Mouse (Mus musculus) lung, postnatal 10 days (tissue): ENCODE results near the gene Plgrkt.
"Not testable (repeated sequence)": the region's sequence is repeated elsewhere in the genome, so short reads cannot be mapped to it uniquely, and the experiment has no call there.

Experiments used
- DNase-seq: peaks from one replicate; pipeline ENCODE4 v3.0.0; 2021

The Plgrkt gene

DNA sequence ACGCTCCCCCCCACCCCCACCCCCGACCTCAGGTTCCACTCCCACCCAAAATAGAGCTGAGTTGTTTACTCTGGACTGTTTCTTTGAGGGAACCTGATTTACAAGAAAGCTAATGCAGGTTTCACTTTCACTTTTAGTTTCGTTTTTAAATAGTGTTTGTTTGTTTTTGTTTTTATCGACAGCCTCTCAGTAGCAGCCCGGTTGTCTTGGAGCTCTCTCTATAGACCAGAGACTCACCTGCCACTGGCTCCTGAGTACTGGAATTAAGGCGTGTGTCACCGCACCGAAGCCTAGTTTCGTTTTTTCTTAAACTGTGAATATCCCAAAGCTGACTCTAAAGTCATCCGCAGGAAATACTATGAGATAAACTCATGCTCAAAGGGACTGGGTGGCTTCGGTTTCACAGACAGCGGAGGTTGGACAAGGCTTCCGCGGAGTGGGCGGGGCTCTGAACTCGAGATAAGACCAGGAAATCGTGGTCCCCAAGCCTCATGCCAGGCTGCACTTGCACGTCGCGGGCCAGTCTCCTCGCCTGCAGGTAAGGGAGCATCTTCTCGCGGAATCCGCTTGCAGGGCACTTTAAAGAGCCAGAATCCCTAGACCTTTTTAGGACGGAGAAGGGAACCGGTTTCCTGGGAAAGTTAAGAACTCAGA lies at the start of gene Plgrkt, which contains the start of gene Cd274:
Gene Plgrkt, minus strand, starts transcription at position 422 of the 654 bp plus-strand sequence.
Gene Cd274, plus strand, starts transcription at position 487 of the 654 bp plus-strand sequence.
- DNase-seq, result peak; percentile 90

DNA sequence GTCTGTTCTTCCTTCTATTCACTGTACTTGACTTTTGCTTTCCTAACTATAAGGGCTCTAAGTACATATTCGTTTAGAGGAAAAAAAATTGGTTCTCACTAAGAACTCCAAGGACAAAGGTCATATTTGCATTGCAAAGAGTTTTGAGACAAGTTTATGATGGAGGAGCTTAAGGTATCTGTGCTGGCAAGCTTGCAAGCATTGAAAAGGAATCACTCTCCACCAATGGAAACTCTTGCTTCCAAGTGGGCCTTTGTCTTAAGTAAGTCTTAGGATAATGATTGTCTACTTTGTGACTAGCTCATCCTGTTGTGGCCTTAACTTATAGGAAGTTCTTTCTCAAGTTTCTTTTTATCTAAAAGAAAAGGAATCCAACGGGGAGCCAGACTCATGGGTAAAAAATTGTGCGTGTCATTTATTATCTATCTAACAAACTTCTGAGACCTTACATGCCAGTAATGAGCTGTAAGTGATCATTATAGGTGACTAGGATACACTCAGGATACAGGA lies 49.3 kb upstream of the Plgrkt start:
- no peak for DNase-seq

DNA sequence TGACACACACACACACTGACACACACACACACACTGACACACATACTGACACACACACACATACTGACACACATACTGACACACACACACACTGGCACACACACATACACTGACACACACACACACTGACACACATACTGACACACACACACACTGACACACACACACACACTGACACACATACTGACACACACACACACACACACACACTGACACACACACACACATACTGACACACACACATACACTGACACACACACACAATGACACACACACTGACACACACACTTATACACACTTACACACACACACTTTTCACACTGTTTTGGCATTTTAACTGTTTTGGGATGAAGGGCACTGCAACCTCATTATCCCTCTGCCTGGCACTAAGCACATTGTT lies 47.7 kb upstream of the Plgrkt start:
- DNase-seq, result not testable (repeated sequence)

DNA sequence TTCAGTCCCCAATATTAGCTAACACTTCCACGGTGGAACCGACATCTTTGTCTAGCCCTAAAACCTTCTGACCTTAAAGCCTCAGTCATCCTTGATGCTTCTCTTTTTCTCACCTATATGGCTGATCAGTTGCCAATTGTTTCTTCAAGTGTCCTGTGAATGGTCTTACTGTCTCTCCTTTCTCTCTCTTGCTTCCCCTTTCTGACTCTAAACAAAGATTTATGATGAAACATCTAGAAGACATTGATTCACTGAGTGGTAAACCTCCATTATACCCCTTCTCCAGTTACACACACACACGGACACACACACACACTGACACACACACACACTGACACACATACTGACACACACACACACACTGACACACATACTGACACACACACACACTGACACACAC lies 47.3 kb upstream of the Plgrkt start:
- DNase-seq, result no peak

DNA sequence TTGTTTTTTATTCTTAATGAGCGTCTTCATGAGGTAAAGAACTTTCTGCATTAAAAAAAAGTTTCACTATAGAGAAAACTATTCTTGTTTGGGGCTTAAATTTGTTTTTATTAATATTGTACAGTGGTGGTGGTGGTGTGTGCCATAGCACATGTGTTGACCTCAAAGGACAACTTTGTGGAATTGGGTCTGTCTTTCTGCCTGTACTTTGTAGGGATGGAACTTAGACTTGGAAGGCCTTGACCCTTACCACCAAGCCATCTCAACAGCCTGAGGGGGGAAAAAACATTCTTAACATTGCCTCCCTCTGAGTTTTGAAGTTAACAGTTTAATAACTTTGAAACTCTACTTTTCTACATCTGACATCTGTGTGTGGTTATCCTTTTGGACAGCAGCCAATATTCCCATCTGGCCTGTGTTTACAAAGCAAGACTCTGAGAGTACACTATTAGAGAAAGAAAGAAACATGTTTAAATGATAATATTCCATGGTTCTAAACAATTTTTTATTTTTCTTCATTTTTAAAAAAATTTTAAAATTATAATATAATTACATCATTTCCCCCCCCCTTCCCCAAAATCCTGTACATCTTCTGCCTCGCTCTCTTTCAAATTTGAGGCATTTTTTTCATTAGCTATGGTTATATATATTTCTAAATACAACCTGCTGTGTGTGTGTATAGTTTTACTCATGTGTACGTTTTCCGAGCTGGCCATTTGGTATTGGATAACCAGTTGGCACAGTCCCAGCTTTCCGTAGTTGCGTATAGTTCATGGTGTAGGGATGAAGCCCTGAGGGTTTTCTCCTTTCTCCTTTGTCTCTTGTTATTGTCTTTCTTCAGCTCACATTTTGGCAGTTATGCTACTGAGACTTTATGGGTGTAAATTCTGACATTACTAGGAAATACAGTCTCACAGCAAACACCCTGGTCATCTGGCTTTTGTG lies 45.6 kb upstream of the Plgrkt start:
- peak; percentile 68 for DNase-seq

DNA sequence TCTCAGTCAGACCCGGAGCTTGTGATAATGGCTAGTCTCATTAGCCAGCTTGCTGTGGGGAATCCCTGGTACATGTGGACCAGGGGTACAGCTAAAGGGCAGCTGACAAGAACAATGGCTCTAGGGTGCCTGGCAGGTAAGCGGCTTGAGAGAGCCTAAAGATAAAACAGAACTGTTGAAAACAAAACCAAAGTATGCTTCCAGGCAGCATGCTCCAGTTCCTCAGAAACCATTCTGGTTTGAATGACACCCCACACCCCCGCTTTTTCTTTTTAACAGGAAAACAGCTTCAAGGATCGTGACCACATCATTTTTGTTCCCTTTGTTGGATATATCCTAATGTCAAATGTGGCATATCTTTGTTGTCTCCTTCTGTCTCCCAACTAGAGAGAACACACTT lies 43.4 kb upstream of the Plgrkt start, which contains the start of gene Pdcd1lg2:
Gene Pdcd1lg2, plus strand, starts transcription at position 301 of the 400 bp plus-strand sequence.
- DNase-seq, result no peak

DNA sequence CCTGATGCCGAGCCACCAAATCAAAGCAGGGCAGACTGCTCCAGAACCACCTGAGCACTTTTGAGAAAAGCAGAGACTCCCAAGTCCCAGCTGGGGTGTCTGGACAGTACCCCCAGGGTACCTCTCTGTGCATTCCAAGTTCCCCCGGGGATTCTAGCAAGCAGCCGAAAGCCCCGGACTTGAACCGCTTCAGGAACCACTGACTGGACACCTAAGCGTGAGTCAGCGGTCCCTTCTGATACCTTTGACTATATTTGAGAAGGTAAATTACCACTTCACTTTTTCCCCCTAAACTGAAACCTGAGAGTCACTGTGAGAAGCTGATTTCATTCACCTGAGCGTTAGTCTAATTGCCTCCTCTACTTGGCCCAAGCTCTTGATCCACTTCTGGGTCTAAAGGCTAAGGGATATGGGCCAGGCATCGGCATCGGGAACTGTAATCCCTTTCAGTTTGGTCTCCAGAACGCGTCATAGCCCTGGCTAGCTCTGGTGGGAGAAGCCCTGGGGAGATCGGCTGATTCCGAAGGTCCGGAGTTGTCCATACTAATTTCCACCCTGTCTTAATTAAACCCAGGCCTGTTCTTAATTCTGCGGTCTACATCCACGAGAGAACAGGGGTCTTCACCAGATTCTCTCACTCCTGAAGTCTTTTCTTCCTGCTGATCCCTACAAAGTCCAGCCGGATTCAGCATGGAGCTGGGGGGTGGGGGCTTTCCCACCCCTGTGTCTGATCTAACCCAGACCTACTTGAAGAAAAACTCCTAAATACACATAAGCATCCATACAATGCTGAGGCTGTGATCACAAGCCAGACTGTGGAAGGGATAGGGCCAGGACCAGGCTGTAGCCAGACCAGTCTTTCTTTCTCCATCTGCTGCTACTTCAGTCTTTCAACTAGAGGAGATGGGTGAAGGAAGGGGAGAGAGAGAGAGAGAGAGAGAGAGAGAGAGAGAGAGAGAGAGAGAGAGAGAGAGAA lies 39.1 kb upstream of the Plgrkt start:
- DNase-seq, result no peak

DNA sequence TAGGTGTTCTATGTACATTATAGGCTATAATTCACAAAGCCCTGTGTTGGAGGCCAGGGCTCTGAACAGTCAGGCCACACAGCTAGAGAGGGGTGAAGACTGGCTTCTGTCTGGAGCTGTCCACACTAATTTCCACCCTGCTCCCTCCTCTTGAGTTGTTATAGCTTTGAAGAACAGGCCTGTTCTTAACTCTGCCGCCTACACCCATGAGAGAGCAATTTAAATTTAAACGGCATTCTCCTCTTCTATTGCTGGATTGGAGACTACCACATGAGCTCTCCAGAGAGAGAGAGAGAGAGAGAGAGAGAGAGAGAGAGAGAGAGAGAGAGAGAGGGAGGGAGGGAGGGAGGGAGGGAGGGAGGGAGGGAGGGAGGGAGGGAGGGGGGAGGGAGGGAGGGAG lies 38.2 kb upstream of the Plgrkt start:
- no peak for DNase-seq

DNA sequence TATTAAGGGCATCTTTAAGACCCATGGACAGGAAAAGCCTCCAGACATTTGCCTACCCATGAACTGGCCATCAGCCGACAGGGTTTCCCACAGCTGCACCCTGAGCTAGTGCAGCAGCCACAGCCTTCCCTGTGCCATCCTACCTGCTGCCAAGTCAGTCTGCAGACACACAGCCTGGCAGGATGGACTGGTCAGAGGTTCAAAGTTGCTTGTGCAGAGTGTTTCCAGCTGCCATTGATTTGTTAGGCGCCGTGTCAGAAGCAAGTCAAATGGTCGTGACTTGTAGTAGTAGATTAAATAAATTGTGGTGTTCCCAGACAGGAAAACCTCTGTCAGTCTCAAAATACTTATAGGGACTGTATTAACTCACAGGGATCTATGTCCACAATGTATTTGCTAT lies 36.1 kb upstream of the Plgrkt start:
- DNase-seq, result no peak

DNA sequence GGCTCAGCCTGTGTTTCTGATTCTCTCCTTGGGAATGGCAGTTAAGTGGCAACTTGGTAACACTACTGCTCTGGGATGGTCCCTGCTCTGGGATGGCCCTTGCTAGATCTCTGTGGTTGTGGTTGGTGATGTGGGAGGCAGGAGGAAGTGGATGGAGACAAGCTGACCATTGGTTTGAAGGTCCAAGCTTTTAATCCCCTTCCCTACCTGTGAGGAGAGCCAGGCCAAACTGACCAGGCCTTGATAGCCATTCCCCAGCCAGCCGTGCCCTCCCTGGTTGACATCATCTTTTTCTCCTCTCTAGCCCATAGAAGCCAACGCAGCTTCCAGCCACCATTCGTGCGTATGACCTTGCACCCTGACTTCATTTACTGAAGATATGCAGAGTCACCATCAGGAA lies 35.4 kb upstream of the Plgrkt start:
- DNase-seq, result no peak

DNA sequence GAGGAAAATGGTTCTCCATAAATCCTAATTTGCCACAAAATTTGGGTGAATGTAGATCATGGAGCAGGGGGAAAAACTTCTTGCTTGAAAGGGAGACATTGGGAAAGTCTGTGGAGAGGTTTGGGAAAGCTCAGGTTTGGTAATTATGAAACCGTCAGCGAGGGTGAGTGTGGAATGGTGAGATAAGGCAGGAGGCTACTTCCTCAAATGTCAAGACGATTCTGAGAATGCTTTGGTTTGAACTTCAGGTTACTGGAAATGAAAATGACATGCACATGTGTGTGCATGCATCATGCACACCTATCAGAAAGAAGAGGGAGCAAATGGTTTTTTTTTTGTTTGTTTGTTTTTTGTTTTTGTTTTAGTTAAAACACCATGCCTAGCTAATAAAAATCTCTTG lies 33.3 kb upstream of the Plgrkt start:
- no peak for DNase-seq

DNA sequence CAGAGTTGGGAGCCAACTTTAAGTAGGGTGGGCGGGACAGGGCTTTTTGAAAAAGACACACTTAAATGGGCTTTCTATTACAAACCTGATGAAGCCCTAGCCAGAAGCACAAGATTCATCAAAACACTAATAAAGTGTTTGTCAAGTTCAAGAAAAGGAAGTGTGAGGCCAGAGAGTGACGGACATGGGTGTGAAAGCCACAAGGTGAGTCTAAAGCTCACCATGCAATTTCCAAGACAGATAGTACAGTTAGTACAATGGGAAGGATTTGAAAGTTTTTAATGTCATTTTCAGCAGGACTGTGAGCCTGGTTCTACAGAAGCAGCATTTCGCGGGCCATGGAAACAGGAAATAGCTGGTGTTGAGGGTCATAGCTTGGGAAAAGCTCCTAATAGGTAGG lies 32.6 kb upstream of the Plgrkt start:
- DNase-seq, result no peak

DNA sequence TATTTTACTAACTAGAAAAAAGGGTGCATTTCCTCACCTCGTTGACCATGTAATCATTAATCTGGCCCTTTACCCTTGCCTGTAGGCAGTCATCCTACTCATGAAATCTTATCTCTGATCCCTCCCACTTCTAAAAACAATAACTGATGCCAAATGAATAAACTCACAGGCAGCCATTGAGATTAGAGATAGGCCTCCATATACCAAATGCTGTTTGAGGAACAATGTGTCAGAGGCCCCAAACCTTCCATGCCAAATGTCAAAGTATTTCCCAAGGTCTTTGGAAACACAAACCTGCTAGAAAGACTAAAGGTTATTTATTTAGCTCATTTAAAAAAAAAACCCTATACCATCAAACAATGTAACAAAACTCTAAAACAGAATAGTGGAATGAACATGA lies 29.2 kb upstream of the Plgrkt start:
- no peak for DNase-seq

DNA sequence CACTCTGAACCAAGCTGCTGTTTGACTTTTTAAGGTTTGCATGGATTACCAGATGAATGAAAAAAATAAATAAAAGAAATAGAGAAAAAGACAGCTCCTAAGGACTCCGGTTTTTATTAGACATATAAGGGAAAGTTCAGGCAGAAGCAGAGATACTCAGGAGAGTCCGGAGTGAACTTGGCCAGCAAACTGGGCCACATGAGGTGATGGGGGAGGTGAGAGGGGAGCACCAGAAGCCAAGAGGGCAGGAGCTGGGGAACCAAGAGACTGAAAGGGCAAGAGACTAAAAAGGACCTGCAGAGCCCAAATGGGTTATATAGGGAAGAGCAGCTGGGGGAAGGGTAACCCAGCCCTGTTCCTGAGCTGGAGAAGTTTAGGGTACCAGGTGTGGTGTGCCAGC lies 27.5 kb upstream of the Plgrkt start:
- DNase-seq, result no peak

DNA sequence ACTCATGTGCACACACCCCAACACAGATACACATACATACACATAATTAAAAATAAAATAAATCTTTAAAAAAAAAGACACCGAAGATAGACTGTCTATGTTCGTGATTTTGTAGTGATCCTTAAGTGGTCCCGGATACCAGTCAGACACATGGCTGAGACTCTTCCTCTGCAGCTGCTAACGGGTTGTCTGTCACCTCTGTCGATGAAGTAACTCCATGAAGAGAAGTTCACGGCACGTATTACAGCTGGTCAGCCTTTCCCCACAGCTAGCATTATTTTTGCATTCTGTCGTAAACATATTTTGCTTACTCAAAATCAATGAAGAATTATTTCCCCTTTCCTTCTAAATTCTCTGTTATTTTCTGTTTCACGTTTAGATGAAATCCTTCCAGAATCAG lies 26.1 kb upstream of the Plgrkt start:
- DNase-seq, result no peak

DNA sequence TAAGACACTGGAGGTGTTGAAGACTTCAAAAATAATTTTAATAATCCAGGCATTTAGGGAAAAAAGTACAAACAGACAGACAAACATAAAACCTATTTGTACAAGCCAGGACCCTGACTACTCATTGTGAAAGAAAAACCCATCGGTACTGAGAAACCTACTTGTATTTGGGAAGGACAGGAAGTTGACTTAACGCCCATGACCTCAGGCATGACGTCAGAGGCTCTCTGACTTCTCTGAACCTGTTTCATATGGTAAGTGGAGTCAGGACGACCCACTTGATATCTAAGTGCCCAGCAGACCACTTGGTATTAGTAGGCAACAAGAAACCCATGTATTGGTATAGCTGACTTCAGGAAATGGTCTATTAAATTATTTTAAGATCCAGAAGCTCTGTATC lies 24.1 kb upstream of the Plgrkt start:
- DNase-seq, result no peak

DNA sequence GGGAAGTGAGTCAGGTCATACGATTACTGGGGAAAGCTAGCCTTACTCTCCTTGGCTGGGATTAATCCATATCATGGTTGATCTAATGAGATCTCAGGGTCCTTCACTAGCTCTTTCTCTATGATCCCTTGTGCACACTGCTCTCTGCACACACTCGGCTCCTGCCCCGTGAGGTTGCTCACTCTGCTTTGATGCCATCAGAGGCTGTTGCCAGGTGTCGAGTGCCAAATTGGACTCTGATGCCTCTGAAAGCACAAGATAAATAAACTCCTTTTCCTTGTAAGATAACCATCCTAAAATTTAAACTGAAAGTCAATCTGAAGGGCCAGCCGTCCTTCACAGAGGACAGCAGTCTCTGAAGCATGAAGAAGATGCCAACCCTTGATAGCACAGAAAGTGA lies 23.3 kb upstream of the Plgrkt start:
- no peak for DNase-seq

DNA sequence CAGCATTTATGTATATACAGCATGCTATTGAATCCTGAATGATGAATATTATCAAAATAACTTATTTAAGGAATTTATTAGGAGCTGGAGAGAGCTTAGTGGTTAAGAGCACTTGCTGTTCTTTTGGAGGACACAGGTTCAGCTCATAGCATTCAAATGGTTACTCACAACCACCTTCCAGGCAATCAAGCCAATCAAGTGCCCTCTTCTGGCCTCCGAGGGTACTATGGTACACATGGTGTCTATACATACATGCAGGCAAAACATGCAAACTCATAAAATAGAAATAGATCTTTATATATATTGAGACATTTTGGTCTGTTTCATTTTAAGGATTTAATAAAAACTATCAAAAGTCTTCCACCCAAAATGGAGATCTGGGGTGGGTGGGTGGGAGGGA lies 21.6 kb upstream of the Plgrkt start:
- DNase-seq, result no peak

DNA sequence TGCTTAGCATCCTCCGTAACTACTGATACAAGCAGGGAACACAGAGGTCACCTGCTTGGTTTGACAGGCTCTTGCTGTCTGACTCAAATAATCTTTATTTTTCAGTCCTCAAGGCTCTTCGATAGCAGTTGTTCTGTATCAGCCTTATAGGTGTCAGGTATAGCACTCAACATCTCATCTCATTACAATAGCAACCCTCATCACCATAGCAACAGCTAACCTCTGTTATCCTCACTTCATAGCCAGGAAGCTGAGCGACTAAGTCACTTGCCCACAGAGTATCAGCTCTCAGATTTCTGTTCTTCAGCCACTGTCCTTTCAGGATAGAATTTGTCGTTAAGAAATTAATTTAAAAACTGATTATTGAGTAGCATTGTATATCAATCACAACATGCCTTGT lies 18.6 kb upstream of the Plgrkt start:
- no peak for DNase-seq

DNA sequence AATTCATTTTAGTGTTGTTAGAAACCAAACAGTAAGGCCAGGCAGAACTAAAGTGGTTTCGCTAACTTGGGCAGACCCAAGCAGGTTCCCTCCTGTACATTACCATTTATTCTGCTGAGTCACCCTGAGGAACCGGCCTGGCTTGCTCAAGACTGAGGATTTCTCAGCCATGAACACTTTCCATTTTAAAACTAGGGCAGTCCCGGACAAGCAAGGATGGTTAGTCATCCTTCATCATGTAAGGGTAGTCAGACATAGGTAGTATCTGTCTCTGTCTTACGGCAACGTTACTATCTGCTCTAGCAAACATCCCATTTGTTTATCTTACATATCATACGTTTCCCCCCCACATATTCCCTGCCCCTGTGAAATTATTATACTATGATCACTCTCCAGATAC lies 17.8 kb upstream of the Plgrkt start:
- DNase-seq, result no peak

DNA sequence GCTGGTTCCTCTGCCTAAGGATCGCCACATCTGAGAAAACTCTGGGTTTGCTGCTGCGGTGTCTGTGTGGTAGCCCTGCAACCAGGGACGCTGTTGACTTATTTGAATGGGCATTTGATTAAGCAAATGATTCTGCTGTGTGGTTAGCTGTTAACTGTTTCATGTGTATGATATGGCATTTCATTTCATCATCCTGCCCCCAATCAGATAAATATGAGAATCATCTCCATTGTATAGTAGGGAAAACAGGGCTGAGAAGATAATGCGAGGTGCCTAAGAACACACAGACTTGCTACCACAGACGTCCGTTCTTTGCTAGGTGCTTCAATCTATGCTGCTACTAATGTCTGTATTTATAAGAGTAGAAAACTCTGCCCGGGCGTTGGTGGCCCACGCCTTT lies 17.2 kb upstream of the Plgrkt start:
- DNase-seq, result no peak

DNA sequence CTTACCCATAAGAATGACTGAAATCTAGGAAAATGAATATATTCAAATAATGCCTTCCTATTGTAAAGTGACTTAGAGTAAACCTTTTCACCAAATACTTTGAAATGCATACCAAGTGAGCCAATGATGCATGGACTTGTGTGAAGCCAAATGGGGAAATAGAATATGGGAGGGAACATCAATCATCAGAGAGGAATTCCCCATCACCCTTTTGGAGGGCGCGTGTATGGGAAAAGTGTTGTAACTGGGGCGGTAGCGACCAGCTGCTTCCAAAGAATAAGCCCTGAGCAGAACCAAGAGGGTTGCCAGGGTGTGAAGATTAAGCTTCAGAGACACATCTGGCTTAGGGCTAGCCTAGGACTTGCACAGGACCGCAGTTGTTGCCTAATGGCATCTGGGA lies 16.2 kb upstream of the Plgrkt start:
- no peak for DNase-seq
